22 mouse cellular contexts compared by ENCODE assay signal in the genomic region with DNA sequence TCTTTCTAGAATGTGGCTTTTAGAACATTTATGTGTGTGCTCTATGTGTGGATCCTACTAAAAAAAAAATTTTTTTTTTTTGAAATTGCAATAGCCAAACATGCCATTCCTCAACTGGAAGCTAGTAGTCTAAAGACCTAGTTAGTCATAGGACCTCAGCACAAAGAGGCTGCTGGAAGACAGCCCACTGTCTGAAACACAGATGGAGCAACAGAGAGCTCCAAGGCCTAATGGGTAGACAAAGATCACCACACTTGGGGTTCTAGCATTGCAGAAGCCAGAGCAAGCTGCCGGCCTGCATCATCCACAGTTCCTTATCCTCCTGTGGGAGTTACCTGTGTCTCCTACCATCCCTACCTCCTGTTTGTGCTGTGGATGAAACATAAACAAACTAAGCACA. TPM values are rescaled to one million over a fixed set of nuclear protein-coding genes. Genes with fewer than 3 reads are reported as not detected.
DNase-seq lines count a peak whose midpoint lies in the region; ATAC-seq and TF ChIP-seq lines count a peak whose summit lies in the region.
"Had no signal": no experiment of that assay in that cellular context is flagged by ENCODE, and none has a peak within 500 bp of the region (broad histone marks: within the 10 kb centered on the region; RNA-seq: fewer than 3 reads in every experiment).

No protein-coding gene starts in this region.

- no peak for ATAC-seq in neural tube, embryonic 15.5 days (ENCODE audit: low FRiP score)
- ATAC-seq: liver, postnatal 0 days had no signal

- no peaks in the 10 kb centered on the region for H3K36me3 ChIP-seq in neural tube, embryonic 15.5 days

- WGBS in neural tube, embryonic 15.5 days = 84% methylated on average over 1 of the region's 1 CpGs

- DNase-seq in gastrocnemius, adult 2 months = peak; percentile 30
- no peak for DNase-seq in gastrocnemius, postnatal 4 days (ENCODE audit: low spot score in 2 of 2)
- DNase-seq in testis, postnatal 14 days (ENCODE audit: low spot score) = peak; percentile 35
- no peak for DNase-seq in testis, postnatal 10 days (ENCODE audit: low spot score)
- DNase-seq in adrenal gland, postnatal 25 days = peak; percentile 21
- no peak for DNase-seq in cerebellum, adult 18-20 months
- DNase-seq: cerebellum, adult 11-12 months; gastrocnemius, postnatal 14 days; kidney, adult 2 months; kidney, postnatal 14 days; liver, postnatal 0 days; thymus, postnatal 36 days had no signal

- no peak for TF ChIP-seq CTCF in gastrocnemius, adult 2 months (IDR thresholded peaks at IDR 0.05)

- peak overlapping the region; percentile 35; the same call in 1 of the 2 replicates for H3K27ac ChIP-seq in gastrocnemius, adult 2 months
- H3K27ac ChIP-seq in neural tube, embryonic 15.5 days (replicated peaks) = no peak overlapping the region
- H3K27ac ChIP-seq: hindbrain, embryonic 12.5 days; left cerebral cortex, adult 2 months; stomach, postnatal 0 days had no signal

- intact Hi-C loops in gastrocnemius, adult 2 months (cut with DNase I) = no loop called here

- no peaks in the 10 kb centered on the region for H3K27me3 ChIP-seq in neural tube, embryonic 15.5 days (replicated peaks)
- H3K27me3 ChIP-seq: forebrain, embryonic 13.5 days; hindbrain, embryonic 12.5 days; Patski had no signal

- H3K4me3 ChIP-seq in gastrocnemius, adult 2 months = no peak overlapping the region
- no peak overlapping the region for H3K4me3 ChIP-seq in neural tube, embryonic 15.5 days (replicated peaks)
- H3K4me3 ChIP-seq: embryonic facial prominence, embryonic 10.5 days; forebrain, embryonic 13.5 days; hindbrain, embryonic 12.5 days; left cerebral cortex, adult 2 months; limb, embryonic 10.5 days; midbrain, embryonic 10.5 days had no signal

- H3K9ac ChIP-seq in neural tube, embryonic 15.5 days (replicated peaks) = no peak overlapping the region
- H3K9ac ChIP-seq: forebrain, embryonic 13.5 days; hindbrain, embryonic 12.5 days; liver, postnatal 0 days had no signal

- peaks cover 20% of the 10 kb centered on the region for H3K4me1 ChIP-seq in neural tube, embryonic 15.5 days

- no peaks in the 10 kb centered on the region for H3K9me3 ChIP-seq in neural tube, embryonic 15.5 days (replicated peaks)
- H3K9me3 ChIP-seq: embryonic facial prominence, embryonic 10.5 days; forebrain, embryonic 13.5 days; hindbrain, embryonic 12.5 days; limb, embryonic 10.5 days; midbrain, embryonic 10.5 days had no signal

- H3K4me2 ChIP-seq in neural tube, embryonic 15.5 days = no peak overlapping the region
- H3K4me2 ChIP-seq: forebrain, embryonic 13.5 days; hindbrain, embryonic 12.5 days had no signal

RNA-seq across cellular contexts. Expression of a gene that starts 22.1 kb away (rescaled TPM):
- total RNA-seq in gastrocnemius, adult 2 months (2021) = 10 to 100 TPM in 1 of 2 experiments, 1 to 10 TPM in 1; 3.7 to 12.4 TPM
- 10 to 100 TPM; 30.2 to 33.2 TPM for total RNA-seq in gastrocnemius, postnatal 4 days (2021)
- total RNA-seq in adrenal gland, postnatal 25 days (2021) = 108 and 116 TPM in 2 replicates
- 52.1 and 53.9 TPM in 2 replicates for polyA plus RNA-seq in neural tube, embryonic 15.5 days (2015; fragmentation: Nextera tagmentation; extraction: Ambion mirVana)

RNA-seq across cellular contexts. Expression of a gene that starts 56.2 kb away (rescaled TPM):
- total RNA-seq in gastrocnemius, adult 2 months (2021) = not detected
- total RNA-seq in gastrocnemius, postnatal 4 days (2021) = under 1 TPM in 1 of 2 experiments, not detected in 1; 0.10 TPM
- not detected in 2 replicates for total RNA-seq in adrenal gland, postnatal 25 days (2021)
- 1.9 and 2.1 TPM in 2 replicates for polyA plus RNA-seq in neural tube, embryonic 15.5 days (2015; fragmentation: Nextera tagmentation; extraction: Ambion mirVana)
- total RNA-seq: gastrocnemius, postnatal 14 days; liver, adult 2 months had no signal
- polyA plus RNA-seq: Patski had no signal

Comparison
In these comparisons a context has a peak if more than half of its experiments do, and no peak if none do; other contexts are left out.
1. DNase-seq: peak in gastrocnemius, adult 2 months (single experiment), testis, postnatal 14 days (single experiment) and adrenal gland, postnatal 25 days (single experiment); none in gastrocnemius, postnatal 4 days (0 of 2), testis, postnatal 10 days (single experiment) and cerebellum, adult 18-20 months (0 of 2).